Mouse (Mus musculus) CD4-positive, CD25-positive, alpha-beta regulatory T cell, adult 2 months (primary cell): ENCODE measurements around the gene Fopnl.
A peak's percentile ranks its signal among the peaks of the same experiment; 100 is the strongest.

Source experiments
- DNase-seq: peaks from one replicate; pipeline ENCODE4 v3.0.0-alpha.2; 2012; ENCODE audit warnings: low read depth, low spot score

The Fopnl gene

GRCm38 (mm10) chr16:14316884-14317876 lies at the start of gene Fopnl:
TSS of gene Fopnl (minus strand) at chr16:14317405.
- DNase-seq: peak; percentile 98

DNA sequence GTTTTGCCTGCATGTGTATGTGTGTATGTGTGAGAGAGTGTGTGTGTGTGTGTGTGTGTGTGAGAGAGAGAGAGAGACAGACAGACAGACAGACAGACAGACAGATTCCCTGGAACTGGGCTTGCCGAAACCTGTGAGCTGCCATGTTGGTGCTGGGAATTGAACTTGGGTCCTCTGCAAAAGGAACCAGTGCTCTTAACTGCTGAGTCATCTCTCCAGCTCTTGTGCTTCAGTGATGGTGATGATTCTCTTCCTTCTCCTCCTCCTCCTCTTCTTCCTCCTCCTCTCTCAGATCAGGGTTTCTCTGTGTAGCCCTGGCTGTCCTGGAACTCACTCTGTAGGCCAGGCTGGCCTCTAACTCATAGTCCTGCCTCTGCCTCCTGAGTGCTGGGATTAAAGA lies 48.8 kb upstream of the Fopnl start:
- no peak for DNase-seq

DNA sequence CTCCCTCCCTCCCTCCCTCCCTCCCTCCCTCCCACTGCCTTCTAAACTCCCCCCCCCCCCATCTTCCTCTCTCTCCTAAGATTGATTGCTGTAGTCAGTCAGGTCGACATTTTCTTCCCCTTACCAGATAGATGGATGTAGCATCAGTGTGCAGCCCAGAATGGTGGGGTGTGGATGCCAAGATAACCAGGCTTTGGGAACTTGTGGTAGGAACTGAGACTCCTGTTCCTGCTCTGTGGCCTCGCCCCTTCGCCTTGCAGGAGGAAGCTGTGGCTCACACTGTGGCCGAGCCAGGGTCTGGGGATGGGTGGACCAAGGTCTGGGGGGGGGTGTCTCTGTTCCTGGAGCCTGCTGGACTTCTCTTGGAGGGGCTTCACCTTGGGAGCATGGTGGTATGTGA lies 48.3 kb upstream of the Fopnl start:
- no peak for DNase-seq

DNA sequence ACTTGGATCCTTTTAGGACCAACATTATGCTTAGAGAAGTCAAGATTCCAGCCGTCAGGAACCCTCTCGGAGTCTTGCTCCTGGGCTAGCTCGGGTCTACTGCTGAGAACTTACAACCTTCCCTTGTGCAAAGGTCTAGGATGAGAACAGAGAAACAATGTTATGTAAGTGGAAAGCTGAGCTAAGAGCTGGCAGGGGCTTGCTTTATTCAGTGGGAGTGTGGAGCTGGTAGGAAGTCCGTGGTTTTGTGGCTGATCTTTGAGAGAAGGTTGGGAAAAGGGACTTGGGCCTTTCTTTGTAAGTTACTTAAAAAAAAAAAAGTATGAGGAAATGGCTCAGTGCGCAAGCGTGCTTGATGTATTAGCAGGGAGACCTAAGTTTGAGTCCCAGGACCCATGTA lies 46.9 kb upstream of the Fopnl start:
- no peak for DNase-seq

DNA sequence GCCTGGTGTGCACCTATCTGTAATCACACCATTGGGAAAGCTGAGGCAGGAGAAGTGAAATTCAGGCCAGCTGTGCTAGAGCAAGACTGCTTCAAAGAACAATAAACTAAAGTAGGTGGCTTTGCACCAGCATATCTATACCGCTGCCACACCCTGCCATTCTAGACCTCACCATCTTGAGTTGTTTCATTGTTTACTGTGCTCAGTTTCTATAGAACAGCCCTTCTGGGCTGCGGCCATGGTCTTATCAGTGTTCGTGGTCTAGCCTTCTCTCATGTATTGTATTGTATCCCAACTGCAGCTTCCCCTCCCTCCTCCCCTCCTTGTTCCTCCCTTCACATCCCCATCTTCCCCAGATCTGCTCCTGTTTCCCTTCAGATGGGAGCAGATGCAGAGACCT lies 46.3 kb upstream of the Fopnl start:
- DNase-seq: no peak

- DNase-seq: peak; percentile 65
Measured at GRCm38 (mm10) chr16:14362099-14362820, 45.1 kb upstream of the Fopnl start.

GRCm38 (mm10) chr16:14361362-14362098 lies 44.3 kb upstream of the Fopnl start, which contains the start of gene Abcc1:
TSS of gene Abcc1 (plus strand) at chr16:14361558.
- DNase-seq: peak; percentile 89

DNA sequence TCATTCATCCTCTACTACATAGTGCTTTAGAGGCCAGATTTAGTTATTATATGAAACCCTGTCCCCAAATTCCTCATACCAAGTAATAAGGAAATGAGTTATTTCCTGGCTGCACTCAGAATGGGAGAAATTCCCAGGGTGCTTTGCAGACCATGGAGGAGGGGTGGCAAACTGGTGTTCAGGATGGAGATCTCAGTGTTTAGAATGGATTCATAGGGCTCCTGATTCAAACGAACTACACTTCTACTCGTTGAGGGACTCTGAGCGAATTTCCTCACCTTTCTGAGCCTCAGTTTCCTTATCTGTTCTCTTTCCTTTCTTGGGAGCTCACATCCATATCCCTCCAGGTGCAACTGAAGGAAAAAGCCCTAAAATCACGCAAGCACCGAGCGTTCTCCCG lies 43.7 kb upstream of the Fopnl start:
- no peak for DNase-seq

- no peak for DNase-seq
Measured at GRCm38 (mm10) chr16:14358531-14358930, 41.3 kb upstream of the Fopnl start.

DNA sequence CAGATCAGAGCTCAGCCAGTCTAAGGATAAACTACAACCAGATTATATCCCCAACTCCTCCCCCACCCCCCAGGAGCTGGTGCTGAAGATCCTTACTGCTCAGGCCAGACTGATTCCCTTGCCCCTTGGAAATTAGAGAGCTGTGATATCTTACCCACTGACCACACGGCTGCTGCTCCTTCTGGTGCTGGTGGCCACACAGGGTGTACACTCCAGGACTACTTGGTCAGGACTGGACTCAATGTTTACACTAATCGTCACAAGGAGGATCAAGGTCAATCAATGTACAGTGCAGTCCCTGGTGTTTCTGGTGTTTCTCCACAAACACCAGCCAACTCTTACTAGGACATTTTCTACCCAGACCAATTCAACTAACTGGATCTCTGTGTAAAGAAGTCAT lies 40.7 kb upstream of the Fopnl start:
- no peak for DNase-seq

DNA sequence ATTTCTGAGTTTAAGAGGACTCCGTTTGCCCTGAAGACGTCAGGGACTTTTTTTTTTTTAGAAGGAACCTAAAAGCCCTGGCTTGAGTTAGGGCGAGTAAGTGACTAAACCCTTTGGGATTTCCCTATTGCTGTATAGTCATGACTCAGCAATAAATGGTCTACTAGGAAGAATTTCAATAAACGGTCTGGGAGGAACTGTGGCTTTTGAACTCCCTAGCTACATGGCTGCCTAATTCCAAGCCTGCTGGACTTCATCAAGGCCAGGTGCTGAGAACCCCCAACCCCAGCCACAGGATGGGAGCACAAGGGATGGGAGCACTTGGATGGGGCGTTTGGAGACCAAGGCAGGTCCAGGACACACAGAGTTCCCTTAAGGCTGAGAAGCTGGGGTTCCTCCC lies 35.5 kb upstream of the Fopnl start:
- DNase-seq: no peak

DNA sequence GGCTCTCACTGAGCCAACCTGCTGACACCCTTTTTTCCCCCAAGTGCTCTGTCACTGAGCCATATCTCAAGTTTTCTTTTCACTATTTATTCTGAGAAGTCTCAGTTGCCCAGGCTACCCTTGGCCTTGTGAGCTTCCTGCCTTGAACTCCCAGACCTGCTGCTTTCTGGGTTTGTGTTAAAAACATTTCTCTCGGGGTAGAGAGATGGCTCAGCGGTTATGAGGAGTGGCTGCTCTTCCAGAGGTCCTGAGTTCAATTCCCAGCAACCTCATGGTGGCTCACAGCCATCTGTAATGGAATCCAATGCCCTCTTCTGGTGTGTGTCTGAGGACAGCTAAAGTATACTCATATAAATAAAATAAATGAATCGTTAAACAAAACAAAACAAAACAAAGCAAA lies 35.0 kb upstream of the Fopnl start:
- no peak for DNase-seq

DNA sequence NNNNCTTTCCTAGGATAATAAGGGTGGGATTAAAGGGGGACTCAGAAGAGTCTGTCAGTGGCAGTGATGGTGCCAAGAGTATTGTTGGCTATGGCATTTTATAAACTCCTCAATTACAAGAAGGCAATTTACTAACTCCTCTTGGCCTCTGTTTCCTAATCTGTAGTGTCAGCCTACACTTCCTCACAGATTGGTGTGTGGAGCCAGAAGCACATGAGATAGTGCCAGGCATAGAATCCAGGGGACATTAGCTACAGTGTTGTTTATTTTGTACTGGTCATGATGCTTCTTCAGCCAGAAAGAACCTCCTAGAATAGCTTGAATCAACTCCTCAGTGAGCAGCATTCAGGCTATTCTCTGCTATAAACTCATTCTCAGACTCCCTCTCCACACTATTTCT lies 34.4 kb upstream of the Fopnl start:
- no peak for DNase-seq

DNA sequence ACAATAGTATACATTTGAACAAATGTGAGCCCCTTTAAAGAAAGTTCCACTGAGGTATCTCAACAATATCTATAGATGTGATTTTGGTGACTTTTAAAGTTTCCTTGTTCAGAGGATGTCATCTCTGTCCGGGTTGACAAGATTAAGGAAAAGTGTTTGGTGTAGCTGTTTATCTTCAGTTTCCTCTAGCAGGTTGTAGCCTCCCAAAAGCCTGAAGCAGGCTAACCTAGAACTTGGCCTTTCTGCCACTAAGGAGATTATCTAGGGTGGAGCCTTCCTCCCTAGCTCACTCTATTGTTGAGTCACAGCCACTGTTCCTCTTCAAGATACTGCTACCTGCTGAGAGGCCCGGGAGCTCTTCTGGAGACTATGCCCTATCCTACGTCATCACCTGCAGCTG lies 27.8 kb upstream of the Fopnl start:
- DNase-seq: no peak

GRCm38 (mm10) chr16:14328156-14328555 lies 11.0 kb upstream of the Fopnl start:
- DNase-seq: no peak

- DNase-seq: no peak
Measured at GRCm38 (mm10) chr16:14320494-14320893, 3.3 kb upstream of the Fopnl start.

DNA sequence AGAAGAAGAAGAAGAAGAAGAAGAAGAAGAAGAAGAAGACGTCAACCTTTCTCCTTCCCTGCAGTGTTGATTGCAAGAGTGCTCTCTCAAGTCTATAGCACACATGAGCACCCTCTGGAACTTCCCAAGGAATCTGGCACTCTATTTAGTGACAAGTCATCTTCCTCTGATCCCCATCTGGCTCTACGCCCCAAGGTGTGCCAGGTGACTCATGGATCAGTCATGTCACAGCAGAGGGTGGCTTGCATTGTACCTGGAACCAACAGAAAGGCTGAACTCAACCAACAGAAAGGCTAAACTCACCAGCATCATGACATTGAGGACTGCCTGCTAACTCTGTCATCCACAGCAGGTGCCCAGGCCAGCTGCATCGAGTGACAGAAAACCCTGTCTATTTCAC lies 2.5 kb upstream of the Fopnl start:
- no peak for DNase-seq

DNA sequence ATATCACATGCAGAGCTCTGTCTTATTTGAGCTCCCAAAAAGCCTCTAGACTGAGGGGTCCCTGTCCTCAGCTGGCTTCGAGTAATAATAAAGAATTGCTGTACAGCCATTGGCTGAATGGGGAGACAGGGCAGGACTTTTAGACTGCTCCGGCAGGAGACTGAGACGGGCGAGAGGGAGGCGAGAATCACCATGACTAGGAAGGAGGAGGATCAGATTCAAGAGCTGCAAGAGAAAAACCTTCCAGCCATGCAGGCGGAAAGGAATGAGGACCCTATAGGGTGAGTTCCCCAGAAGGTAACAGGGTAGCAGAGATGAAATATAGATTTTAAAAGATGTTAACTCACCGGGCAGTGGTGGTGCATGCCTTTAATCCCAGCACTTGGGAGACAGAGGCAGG lies 4.3 kb downstream of the Fopnl start:
- DNase-seq: no peak

- peak; percentile 85 for DNase-seq
Measured at GRCm38 (mm10) chr16:14311371-14311770, 5.8 kb downstream of the Fopnl start.

- no peak for DNase-seq
Measured at GRCm38 (mm10) chr16:14309833-14310232, 7.4 kb downstream of the Fopnl start.

- DNase-seq: no peak
Measured at GRCm38 (mm10) chr16:14308245-14309073, 8.7 kb downstream of the Fopnl start.
